Mouse (Mus musculus) stomach, embryonic 14.5 days (tissue): ENCODE measurements around the gene Rin2. TPM values are rescaled to one million over a fixed set of nuclear protein-coding genes. Genes with fewer than 3 reads are reported as not detected.

Experiments
- ATAC-seq: fragments of 200-750 bp; cut with Nextera tagmentation; 2 replicates; pipeline ENCODE4 v1.8.0; 2017; ENCODE audit warnings: low read depth, moderate TSS enrichment; ENCODE audit not compliant: insufficient number of reproducible peaks, insufficient read depth, low FRiP score
- H3K27ac ChIP-seq: fragments of 300-500 bp; sonication (generic); 2 replicates; pipeline ENCODE4 v1.5.1; 2014; ENCODE audit warnings: mild to moderate bottlenecking, low read length, moderate library complexity, mixed read lengths
- H3K27me3 ChIP-seq: fragments of 300-500 bp; sonication (generic); 2 replicates; pipeline ENCODE4 v1.6.1; 2014; ENCODE audit warnings: low read length, control low read depth, mixed read lengths; ENCODE audit not compliant: control insufficient read depth, insufficient read depth
- H3K36me3 ChIP-seq: fragments of 300-500 bp; sonication (generic); 2 replicates; pipeline ENCODE4 v1.6.1; 2014; ENCODE audit warnings: mild to moderate bottlenecking, control low read depth, low read length, moderate library complexity, mixed read lengths; ENCODE audit not compliant: control insufficient read depth, insufficient read depth
- H3K4me1 ChIP-seq: fragments of 300-500 bp; sonication (generic); 2 replicates; pipeline ENCODE4 v1.6.1; 2014; ENCODE audit warnings: low read length, control low read depth, mixed read lengths; ENCODE audit not compliant: control insufficient read depth, insufficient read depth
- H3K4me2 ChIP-seq: fragments of 300-500 bp; sonication (generic); replicated peaks from 2 replicates; pipeline ENCODE4 v1.6.1; 2014; ENCODE audit warnings: low read depth, low read length, control low read depth
- H3K4me3 ChIP-seq: fragments of 300-500 bp; sonication (generic); 2 replicates; pipeline ENCODE4 v1.5.1; 2014; ENCODE audit warnings: low read depth, low read length, control low read depth
- H3K9ac ChIP-seq: fragments of 300-500 bp; sonication (generic); replicated peaks from 2 replicates; pipeline ENCODE4 v1.6.1; 2014; ENCODE audit warnings: low read depth, mild to moderate bottlenecking, control low read depth, low read length, moderate library complexity, mixed read lengths
- H3K9me3 ChIP-seq: fragments of 300-500 bp; sonication (generic); 2 replicates; pipeline ENCODE4 v1.6.1; 2016; ENCODE audit warnings: low read depth, low read length, control low read depth; ENCODE audit not compliant: control insufficient read depth
- WGBS: fragments of 180-500 bp; shearing (Covaris S2); extraction: QIAGEN DNeasy Blood & Tissue Kit; methylation state at CpG from one replicate; pipeline ENCODE4 v1.1.7; 2014; 5-methylcytosine and 5-hydroxymethylcytosine counted together
- polyA plus RNA-seq: library from polyadenylated mRNA; unstranded; fragments of >200 nt; fragmentation: Nextera tagmentation; extraction: Ambion mirVana; gene quantifications from 2 replicates; pipeline ENCODE4 v1.2.1, GENCODE M21; 2014

Rin2 gene
- polyA plus RNA-seq, 1 experiment from 2014 or later, result 38.0 TPM

GRCm38 (mm10) chr2:145825221-145825620 lies 150.2 kb downstream of the Rin2 start:
- Histone ChIP-seq H3K36me3 (no peaks in the 10 kb centered on the region), H3K9ac (no peak overlapping the region), H3K4me3 (no peak overlapping the region), H3K27me3 (no peaks in the 10 kb centered on the region), H3K4me1 (no peaks in the 10 kb centered on the region), H3K27ac (no peak overlapping the region), H3K9me3 (no peaks in the 10 kb centered on the region), H3K4me2 (no peak overlapping the region)
- WGBS, result 96% methylated on average over 10 of the region's 10 CpGs
- ATAC-seq, result no peak

DNA sequence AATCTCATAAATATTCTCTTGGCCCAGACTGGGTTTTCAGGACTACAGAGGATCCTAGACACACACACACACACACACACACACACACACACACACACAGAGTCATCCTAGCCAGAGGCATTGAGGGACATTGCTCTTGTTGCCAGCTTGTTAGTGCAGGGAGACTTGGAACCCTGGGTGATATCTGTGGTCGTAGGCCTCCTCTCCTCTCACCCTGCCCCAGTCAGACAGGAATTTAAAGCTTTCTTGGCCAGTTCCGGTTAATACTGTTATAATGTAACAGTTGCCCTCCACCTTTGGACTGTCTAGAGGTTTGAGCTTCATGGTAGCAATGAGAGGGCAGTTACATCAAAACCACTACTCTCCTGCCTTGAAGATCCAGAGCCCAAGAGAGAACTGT lies 152.9 kb downstream of the Rin2 start:
- no peaks in the 10 kb centered on the region for H3K9me3 ChIP-seq
- ATAC-seq, result no peak
- no peak overlapping the region for H3K9ac ChIP-seq
- H3K27ac ChIP-seq, result no peak overlapping the region
- H3K4me3 ChIP-seq, result no peak overlapping the region
- no peaks in the 10 kb centered on the region for H3K27me3 ChIP-seq
- H3K36me3 ChIP-seq, result no peaks in the 10 kb centered on the region
- 77% methylated on average over 2 of the region's 2 CpGs for WGBS
- no peak overlapping the region for H3K4me2 ChIP-seq
- no peaks in the 10 kb centered on the region for H3K4me1 ChIP-seq

- Histone ChIP-seq H3K27me3 (no peaks in the 10 kb centered on the region), H3K27ac (no peak overlapping the region), H3K4me2 (no peak overlapping the region), H3K36me3 (no peaks in the 10 kb centered on the region), H3K9me3 (no peaks in the 10 kb centered on the region), H3K4me1 (no peaks in the 10 kb centered on the region), H3K4me3 (no peak overlapping the region), H3K9ac (no peak overlapping the region)
- WGBS, result 88% methylated on average over 3 of the region's 3 CpGs
- ATAC-seq, result no peak
These were observed 153.6 kb downstream of the Rin2 start for GRCm38 (mm10) chr2:145828603-145829002.

DNA sequence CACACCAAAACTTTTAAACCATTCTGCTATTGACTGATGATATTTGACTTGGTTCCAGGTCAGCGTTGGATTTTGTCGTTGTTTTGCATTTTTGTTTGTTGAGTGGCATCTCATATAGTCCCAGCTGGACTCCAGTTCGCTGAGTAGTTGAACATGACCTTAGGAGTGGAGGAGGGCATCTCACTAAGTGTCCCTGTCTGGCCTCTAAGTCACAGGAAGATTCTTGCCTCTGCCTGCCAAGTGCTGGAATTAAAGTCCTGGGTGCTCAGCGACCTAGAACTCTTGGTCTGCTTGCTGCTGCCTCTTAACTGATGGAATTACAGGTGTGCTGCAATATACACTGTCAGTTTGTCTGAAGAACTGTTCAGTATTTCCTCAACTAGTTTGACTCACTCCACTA lies 154.2 kb downstream of the Rin2 start:
- Histone ChIP-seq H3K4me1 (no peaks in the 10 kb centered on the region), H3K4me2 (no peak overlapping the region), H3K9ac (no peak overlapping the region), H3K27ac (no peak overlapping the region), H3K27me3 (no peaks in the 10 kb centered on the region), H3K36me3 (no peaks in the 10 kb centered on the region), H3K4me3 (no peak overlapping the region), H3K9me3 (no peaks in the 10 kb centered on the region)
- 83% methylated on average over 4 of the region's 4 CpGs for WGBS
- no peak for ATAC-seq

DNA sequence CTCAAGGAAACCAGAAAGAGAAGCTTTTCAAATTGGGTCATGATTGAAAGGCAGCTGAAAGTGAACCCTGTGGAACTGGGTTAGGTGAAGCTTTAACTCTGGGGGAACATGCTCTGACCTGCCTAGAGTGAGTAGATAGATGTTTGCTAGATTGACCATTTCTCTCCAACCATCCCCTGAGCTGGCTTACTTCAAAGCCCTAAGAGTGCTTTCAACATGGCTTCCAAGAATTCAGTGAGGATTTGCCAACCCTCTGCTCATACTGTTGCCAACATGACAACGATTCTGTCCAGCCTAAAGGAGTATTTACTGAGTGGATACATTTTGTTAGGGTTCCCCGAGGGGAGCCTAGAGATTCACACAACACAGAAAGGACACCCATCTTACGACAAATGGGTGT lies 155.4 kb downstream of the Rin2 start:
- Histone ChIP-seq H3K27me3 (no peaks in the 10 kb centered on the region), H3K36me3 (no peaks in the 10 kb centered on the region), H3K4me2 (no peak overlapping the region), H3K4me1 (no peaks in the 10 kb centered on the region), H3K9me3 (no peaks in the 10 kb centered on the region), H3K4me3 (no peak overlapping the region), H3K27ac (no peak overlapping the region), H3K9ac (no peak overlapping the region)
- WGBS, result 80% methylated on average over 3 of the region's 3 CpGs
- no peak for ATAC-seq

GRCm38 (mm10) chr2:145831949-145832835 lies 157.2 kb downstream of the Rin2 start:
- peak; percentile 80; the same call in 1 of the 2 replicates for ATAC-seq
- Histone ChIP-seq H3K36me3 (no peaks in the 10 kb centered on the region), H3K27ac (peak overlapping the region; percentile 71; the same call in 1 of the 2 replicates), H3K9ac (no peak overlapping the region), H3K9me3 (no peaks in the 10 kb centered on the region), H3K4me1 (no peaks in the 10 kb centered on the region), H3K4me2 (peak overlapping the region; percentile 13), H3K4me3 (no peak overlapping the region), H3K27me3 (no peaks in the 10 kb centered on the region)
- WGBS, result 50% methylated on average over 17 of the region's 17 CpGs

GRCm38 (mm10) chr2:145832836-145833221 lies 157.8 kb downstream of the Rin2 start:
- WGBS, result 67% methylated on average over 5 of the region's 5 CpGs
- Histone ChIP-seq H3K4me3 (no peak overlapping the region), H3K4me2 (0 out of 2 replicates have a peak overlapping the region, but pooled peaks have one; percentile 13), H3K4me1 (no peaks in the 10 kb centered on the region), H3K36me3 (no peaks in the 10 kb centered on the region), H3K27me3 (no peaks in the 10 kb centered on the region), H3K9ac (no peak overlapping the region), H3K27ac (peak overlapping the region; percentile 71; the same call in 1 of the 2 replicates), H3K9me3 (no peaks in the 10 kb centered on the region)
- ATAC-seq, result no peak

DNA sequence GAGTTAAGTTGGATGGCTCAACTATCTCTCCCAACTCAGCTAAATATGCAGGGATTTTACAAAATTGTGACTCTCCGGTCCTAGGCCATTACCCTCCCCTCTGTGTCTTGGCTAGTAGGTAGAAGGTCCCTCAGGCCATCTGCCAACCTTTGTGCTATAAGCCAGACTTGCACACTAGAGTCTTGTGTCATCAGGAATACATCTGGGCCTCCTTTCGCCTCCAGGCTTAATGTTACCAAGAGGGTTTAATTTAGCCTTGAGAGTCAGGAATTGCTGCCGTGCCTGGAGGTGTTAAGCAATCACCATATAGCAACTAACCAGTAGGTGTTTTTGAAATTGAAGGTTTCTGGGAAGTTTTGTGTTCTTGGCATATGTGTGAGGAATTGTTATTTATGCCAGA lies 158.3 kb downstream of the Rin2 start:
- Histone ChIP-seq H3K4me1 (no peaks in the 10 kb centered on the region), H3K9me3 (no peaks in the 10 kb centered on the region), H3K9ac (no peak overlapping the region), H3K36me3 (no peaks in the 10 kb centered on the region), H3K27ac (no peak overlapping the region), H3K4me2 (no peak overlapping the region), H3K27me3 (no peaks in the 10 kb centered on the region), H3K4me3 (no peak overlapping the region)
- no peak for ATAC-seq
- WGBS, result 90% methylated on average over 3 of the region's 3 CpGs
